ENCODE assay signal across 22 mouse cellular contexts in the genomic region with DNA sequence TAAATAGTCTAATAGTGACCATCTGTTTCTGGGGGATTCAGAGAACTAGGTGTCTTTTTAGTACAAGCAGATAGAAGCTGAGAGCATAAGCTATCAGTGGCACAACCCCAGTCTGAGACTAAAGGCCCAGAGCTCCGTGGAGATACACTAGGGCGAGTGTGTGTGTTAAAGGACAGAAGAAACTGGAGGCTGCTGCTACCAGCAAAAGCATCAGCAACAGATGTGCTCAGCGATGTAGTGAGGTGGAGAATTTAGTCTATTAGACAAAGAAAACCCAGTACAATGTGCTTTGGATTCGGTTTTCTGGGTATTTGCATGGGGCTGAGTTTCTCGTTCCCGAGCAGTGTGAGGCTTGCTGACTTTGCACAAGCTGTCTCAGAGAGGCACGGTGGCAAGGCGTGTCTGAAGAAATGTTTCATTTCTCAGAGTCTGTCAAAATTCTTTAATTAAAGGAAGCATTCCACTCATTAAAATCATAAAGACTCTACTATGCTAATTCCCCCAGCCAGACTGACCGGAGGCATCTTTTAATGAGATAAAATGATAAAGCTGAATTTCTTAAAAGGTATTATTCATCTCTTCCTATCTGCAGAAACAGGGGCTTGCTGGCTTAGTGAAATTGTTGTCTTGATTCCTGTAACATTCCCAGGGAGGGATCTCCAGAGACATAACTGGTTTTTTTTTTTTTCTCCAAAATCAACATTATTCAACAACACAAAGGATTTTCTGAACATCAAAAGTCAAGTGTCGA. TPM values are rescaled to one million over a fixed set of nuclear protein-coding genes. Genes with fewer than 3 reads are reported as not detected.
"Had no signal": no experiment of that assay in that cellular context is flagged by ENCODE, and none has a peak within 500 bp of the region (broad histone marks: within the 10 kb centered on the region; RNA-seq: fewer than 3 reads in every experiment).

No protein-coding gene starts in this region.

- DNase-seq: liver, embryonic 13.5 days; liver, postnatal 0 days; lung, adult 2 months; lung, postnatal 14 days; lung, postnatal 36 days; right cerebral cortex, postnatal 25 days; right cerebral cortex, postnatal 4 days; spleen, adult 18-20 months; thymus, adult 18-20 months; thymus, postnatal 14 days; thymus, postnatal 36 days had no signal

- H3K4me3 ChIP-seq: liver, embryonic 13.5 days; liver, embryonic 15.5 days; lung, embryonic 15.5 days; megakaryocyte, embryonic 14.5 days; midbrain, embryonic 12.5 days; neural tube, embryonic 12.5 days had no signal

- ATAC-seq: liver, postnatal 0 days; lung, postnatal 0 days had no signal

- H3K27me3 ChIP-seq: liver, embryonic 13.5 days; liver, embryonic 15.5 days; lung, embryonic 15.5 days; midbrain, embryonic 12.5 days; neural tube, embryonic 12.5 days had no signal

- H3K4me1 ChIP-seq: liver, embryonic 13.5 days; liver, embryonic 15.5 days; lung, embryonic 15.5 days; midbrain, embryonic 12.5 days; neural tube, embryonic 12.5 days had no signal

- H3K4me2 ChIP-seq: liver, embryonic 11.5 days; liver, embryonic 13.5 days; liver, embryonic 15.5 days; lung, embryonic 15.5 days; midbrain, embryonic 12.5 days; neural tube, embryonic 12.5 days had no signal

- H3K9me3 ChIP-seq: liver, embryonic 13.5 days; liver, embryonic 15.5 days; lung, embryonic 15.5 days; megakaryocyte, embryonic 14.5 days; midbrain, embryonic 12.5 days; neural tube, embryonic 12.5 days had no signal

- H3K36me3 ChIP-seq: liver, embryonic 13.5 days; liver, embryonic 15.5 days; lung, embryonic 15.5 days; midbrain, embryonic 12.5 days; neural tube, embryonic 12.5 days had no signal

- H3K9ac ChIP-seq: liver, embryonic 13.5 days; liver, embryonic 15.5 days; liver, postnatal 0 days; lung, embryonic 15.5 days; midbrain, embryonic 12.5 days; neural tube, embryonic 12.5 days had no signal

- H3K27ac ChIP-seq: liver, embryonic 13.5 days; liver, embryonic 15.5 days; lung, embryonic 15.5 days; macrophage; midbrain, embryonic 12.5 days; neural tube, embryonic 12.5 days had no signal

RNA-seq across cellular contexts. Expression of gene Sele, which starts 7.5 kb away (rescaled TPM):
- polyA plus RNA-seq: liver, embryonic 13.5 days; liver, embryonic 15.5 days; lung, postnatal 0 days; macrophage; midbrain, embryonic 12.5 days; neural tube, embryonic 12.5 days; neural tube, embryonic 14.5 days; small intestine, adult 2 months; stomach, embryonic 14.5 days had no signal

RNA-seq across cellular contexts. Expression of gene Sell, which starts 21.2 kb away (rescaled TPM):
- polyA plus RNA-seq: midbrain, embryonic 12.5 days had no signal
